Mouse (Mus musculus): Measurements from ENCODE around the gene Disp3.

Disp3 gene

GRCm38 (mm10) chr4:148222983-148223382 lies 64.8 kb downstream of the Disp3 start:
- DNase-seq (ENCODE audit: inconsistent age in 2 of 2, low spot score in 1 of 2): no peak

DNA sequence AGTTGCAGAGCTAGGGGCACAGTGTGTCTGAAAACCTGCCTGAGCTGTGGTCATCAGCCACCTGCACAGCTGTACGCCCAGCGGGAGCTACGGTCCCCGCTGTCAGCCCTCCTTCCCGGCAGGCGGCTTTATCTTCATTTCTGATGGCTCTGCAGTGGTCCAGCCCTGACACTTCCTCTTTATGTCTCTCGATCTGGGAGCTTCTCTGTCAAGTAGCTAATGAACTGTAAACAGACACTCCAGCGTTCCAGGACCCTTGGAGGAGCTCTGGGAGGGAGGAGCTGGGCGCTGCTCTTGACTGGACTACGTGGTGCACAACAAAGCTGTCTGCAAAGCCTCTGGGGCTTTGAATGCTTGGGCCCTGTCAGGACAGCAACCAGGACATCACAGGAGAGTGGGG lies 67.1 kb downstream of the Disp3 start:
- no peak for DNase-seq (ENCODE audit: inconsistent age in 2 of 2, low spot score in 1 of 2)

DNA sequence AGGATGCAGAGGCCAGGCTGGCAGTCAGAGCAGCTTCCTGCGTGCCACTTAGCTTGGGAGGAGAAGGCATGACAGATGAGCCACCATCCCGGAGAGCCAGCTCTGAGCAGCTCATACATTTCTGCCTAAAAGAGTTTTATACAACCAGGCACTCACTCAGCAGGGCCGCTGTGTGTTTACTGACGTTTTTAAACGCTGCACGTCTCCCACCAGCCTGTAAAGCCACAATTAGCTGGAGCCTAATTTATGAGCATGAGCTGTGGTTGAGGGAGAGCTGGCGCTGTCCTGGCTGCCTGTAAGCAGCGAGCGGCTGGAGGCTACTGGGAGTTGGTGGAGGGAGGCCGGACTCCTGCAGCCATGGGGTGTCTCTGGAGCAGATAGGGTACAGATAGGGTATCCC lies 69.5 kb downstream of the Disp3 start:
- no peak for DNase-seq (ENCODE audit: inconsistent age in 2 of 2, low spot score in 1 of 2)

DNA sequence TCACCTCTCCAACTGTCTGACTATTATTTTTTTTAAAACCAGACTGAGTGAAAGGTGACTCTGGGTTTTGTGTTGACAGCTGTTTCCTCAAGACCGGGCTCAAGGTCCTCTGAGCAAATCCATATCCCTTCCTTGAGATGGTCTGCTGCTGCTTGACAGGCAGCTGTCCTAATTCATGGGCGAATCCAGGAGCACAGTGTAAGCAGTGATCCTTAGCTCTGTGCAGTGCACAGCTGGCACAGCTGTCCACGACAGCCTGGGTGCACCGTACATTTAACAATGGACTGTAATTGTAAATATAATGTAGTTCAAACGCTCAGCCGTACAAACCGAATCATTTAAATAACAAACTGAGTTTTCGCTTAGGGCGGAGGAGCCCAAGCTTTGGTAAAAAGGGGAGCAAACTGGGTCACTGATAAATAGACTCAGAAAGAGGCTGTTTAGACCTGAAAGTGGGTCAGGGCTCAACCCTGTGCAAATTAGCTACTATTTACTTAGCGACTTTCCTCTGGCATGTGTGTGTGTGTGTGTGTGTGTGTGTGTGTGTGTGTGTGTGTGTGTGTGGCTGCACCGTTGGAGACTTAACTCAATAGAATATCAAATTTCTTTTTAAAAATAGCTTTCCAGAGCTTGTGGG lies 72.4 kb downstream of the Disp3 start:
- no peak for DNase-seq (ENCODE audit: inconsistent age in 2 of 2, low spot score in 1 of 2)

- no peak for DNase-seq (ENCODE audit: inconsistent age in 2 of 2, low spot score in 1 of 2)
Measured at GRCm38 (mm10) chr4:148214460-148215136, 73.2 kb downstream of the Disp3 start.

- DNase-seq (ENCODE audit: inconsistent age in 2 of 2, low spot score in 1 of 2): no peak
Measured at GRCm38 (mm10) chr4:148204873-148205232, 82.9 kb downstream of the Disp3 start.

- no peak for DNase-seq (ENCODE audit: inconsistent age in 2 of 2, low spot score in 1 of 2)
Measured at GRCm38 (mm10) chr4:148204061-148204872, 83.5 kb downstream of the Disp3 start.

- DNase-seq (ENCODE audit: inconsistent age in 2 of 2, low spot score in 1 of 2): no peak
Measured at GRCm38 (mm10) chr4:148203557-148203956, 84.2 kb downstream of the Disp3 start.

- no peak for DNase-seq (ENCODE audit: inconsistent age in 2 of 2, low spot score in 1 of 2)
Measured at GRCm38 (mm10) chr4:148198721-148199120, 89.0 kb downstream of the Disp3 start.

DNA sequence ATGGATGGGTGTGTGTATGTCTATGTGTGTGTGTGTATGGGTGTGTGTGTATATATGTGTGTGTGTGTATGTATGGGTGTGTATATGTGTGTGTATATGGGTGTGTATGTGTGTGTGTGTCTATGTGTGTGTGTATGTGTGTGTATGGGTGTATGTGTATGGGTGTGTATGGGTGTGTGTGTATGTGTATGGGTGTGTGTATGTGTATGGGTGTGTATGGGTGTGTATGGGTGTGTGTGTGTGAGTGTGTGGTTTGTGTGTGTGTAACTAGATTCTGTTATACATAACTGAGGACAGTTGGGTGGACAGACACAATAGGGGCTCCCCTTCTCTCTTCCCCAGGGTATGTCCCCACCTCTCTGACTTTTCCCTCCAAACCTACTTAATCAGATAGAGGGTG lies 93.4 kb downstream of the Disp3 start:
- DNase-seq (ENCODE audit: inconsistent age in 2 of 2, low spot score in 1 of 2): no peak

DNA sequence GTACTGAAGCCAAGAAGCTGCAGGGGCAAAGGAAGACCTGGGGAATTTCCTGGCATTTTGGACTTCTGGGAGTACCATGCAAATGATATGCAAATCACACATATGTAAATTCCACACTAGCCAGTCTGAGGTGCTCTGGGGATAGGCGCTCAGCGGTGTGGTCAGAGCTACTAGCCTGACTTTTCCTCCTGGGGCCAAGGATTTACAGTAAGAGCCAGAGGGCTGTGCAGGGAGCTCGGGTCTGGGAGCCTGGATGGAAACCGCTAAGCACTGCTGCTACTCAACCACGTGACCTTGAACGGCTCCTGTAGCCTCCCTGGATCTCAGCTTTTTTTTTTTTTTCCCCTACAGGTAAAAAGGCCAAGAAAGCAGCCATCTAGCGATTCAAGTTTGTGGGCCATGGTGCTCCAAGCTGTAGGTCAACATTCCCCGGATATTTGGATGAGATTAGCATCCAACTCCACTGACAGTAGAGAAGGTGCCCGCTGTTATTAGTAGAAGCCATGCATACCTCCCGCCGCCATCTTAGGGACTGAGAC lies 95.0 kb downstream of the Disp3 start:
- DNase-seq (ENCODE audit: inconsistent age in 2 of 2, low spot score in 1 of 2): no peak

All from adrenal gland, adult (tissue).